Mouse (Mus musculus): Measurements from ENCODE around the gene Gm266. TPM values are rescaled to one million over a fixed set of nuclear protein-coding genes. Genes with fewer than 3 reads are reported as not detected.
A peak's percentile ranks its signal among the peaks of the same experiment; 100 is the strongest.

Gene Gm266
- total RNA-seq, 2 experiments from 2014 or later = not detected

DNA sequence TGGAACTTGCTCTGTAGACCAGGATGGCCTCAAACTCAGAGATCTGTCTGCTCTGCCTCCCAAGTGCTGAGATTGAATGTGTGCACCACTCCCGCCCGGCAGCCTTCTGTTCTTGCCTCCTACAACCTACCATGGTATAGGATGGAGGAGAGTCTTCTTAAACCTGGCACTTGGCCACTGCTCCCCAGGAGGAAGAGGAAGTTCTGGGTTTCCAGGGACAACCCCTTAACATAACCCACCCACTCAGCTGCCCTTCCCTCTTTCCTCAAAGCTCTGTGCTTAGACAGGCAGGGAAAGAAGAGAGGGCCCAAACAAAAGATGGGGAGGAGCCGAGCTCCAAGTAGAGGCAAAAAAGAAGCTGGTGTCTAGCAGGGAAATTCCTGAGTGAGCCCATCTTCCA, 44.1 kb downstream of the Gm266 start:
- ATAC-seq (replicated peaks; ENCODE audit: low FRiP score, poor library complexity, severe bottlenecking) = no peak

DNA sequence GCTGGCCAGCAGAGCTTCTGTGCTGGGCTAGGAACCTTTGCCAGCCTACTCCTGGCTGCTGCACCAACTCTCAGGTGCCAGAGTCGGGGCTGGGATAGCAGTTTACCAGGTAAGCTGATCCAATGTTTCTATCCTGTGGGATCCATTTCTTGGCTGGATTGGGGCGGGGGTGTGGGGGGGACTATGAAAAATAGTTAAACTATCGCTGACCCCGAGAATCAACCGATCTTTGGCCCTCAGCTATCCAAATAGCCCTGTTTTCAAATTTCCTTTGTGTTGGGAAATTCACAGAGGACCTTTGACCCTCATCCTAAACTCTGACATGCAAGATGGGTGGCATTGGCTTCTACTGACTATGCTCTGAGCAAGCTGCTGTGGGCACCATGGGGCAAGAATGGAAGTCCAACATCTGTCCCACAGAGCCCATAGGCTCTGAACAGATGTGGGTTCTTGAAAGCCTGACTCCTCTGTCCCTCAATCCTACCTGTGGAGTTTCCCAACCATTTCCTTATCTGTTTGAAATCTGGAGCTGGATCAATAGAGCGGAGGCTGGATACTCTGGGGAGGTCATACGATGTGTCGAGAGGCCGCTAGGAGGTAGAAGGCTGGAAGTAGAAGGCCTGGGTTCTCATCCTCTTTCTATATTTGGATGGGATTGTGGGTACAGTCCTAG, 44.8 kb downstream of the Gm266 start:
- ATAC-seq (replicated peaks; ENCODE audit: low FRiP score, poor library complexity, severe bottlenecking) = no peak

- ATAC-seq (replicated peaks; ENCODE audit: low FRiP score, poor library complexity, severe bottlenecking) = no peak
Observed at GRCm38 (mm10) chr12:111438850-111439249, 46.8 kb downstream of the Gm266 start.

DNA sequence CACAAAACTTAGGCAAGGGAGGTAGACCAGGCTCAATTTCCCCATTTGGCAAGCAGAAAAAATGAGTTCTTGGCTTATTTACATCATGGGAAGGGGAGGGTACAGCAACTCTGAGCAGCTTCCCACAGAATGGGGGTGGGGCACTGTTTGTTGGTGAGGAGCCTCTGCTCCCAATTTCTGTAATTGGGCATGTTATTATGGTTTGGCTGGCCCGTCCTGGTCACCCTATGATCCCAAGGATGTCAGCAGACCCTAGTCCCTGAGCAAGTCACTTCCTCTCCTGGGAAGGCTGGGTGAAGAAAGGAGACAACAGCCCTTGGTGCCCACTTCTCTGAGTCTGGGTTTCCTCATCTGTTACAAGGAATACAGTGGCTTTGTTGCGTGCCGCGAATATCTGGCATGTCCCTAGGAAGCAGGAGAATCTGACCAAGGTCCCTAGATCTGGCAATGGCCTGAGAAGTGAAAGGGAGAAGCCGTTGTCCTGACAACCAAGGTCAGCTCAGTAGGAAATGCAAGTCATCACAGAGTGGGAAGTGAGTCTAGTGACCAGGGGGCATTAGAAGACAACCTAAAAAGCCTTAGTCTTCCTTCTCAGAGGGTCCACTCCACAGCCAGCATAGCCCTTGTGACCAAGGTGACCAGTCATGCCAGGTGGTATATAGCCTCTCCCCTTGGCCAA, 48.3 kb downstream of the Gm266 start:
- ATAC-seq (replicated peaks; ENCODE audit: low FRiP score, poor library complexity, severe bottlenecking) = peak; percentile 40

GRCm38 (mm10) chr12:111436640-111437039, 49.0 kb downstream of the Gm266 start:
- no peak for ATAC-seq (replicated peaks; ENCODE audit: low FRiP score, poor library complexity, severe bottlenecking)

- no peak for ATAC-seq (replicated peaks; ENCODE audit: low FRiP score, poor library complexity, severe bottlenecking)
Observed at GRCm38 (mm10) chr12:111436170-111436569, 49.5 kb downstream of the Gm266 start.

DNA sequence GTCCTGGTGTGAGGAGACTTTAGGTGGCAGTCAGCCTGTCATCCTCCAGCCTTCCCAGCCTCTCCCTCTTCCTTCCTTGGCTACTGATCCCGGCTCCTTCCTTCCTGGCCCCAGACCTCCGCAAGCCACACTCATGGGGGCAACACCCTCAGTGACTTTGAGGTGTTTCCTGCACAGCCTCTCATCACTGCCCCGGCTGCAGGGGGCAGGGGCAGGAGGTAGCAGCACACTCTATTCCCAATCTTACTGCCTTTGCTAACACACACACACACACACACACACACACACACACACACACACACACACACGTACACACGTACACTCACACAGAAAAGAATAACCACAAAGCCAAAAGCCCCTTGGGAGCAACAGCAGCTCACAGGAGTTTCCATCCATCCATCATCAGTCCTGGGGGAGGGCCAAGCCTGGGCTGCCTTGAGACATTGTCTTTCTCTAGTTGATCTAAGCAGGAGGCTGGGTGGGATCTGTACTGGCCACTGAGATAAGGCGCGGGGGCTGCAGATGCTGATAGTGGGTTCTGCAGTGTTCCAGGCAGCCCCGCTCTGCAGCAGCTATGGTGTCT, 50.8 kb downstream of the Gm266 start:
- peak; percentile 56 for ATAC-seq (replicated peaks; ENCODE audit: low FRiP score, poor library complexity, severe bottlenecking)

Other genes starting within 250 kb of the Gm266 start
- not detected in 2 replicates for gene Amn, start 214.7 kb downstream of the Gm266 start, total RNA-seq (2015; ENCODE audit: low replicate concordance)
- not detected in 2 replicates for gene Amn, start 214.7 kb downstream of the Gm266 start, total RNA-seq (2017; ENCODE audit: low replicate concordance)
- gene Cdc42bpb, start 108.1 kb downstream of the Gm266 start, total RNA-seq (2015; ENCODE audit: low replicate concordance) = 0.58 and 10.9 TPM in 2 replicates
- gene Cdc42bpb, start 108.1 kb downstream of the Gm266 start, total RNA-seq (2017; ENCODE audit: low replicate concordance) = 1.8 and 2.6 TPM in 2 replicates
- gene Lbhd2, start 79.0 kb downstream of the Gm266 start, total RNA-seq (2015; ENCODE audit: low replicate concordance) = not detected in 2 replicates
- gene Lbhd2, start 79.0 kb downstream of the Gm266 start, total RNA-seq (2017; ENCODE audit: low replicate concordance) = not detected in 2 replicates
- gene Exoc3l4, start 68.8 kb downstream of the Gm266 start, total RNA-seq (2015; ENCODE audit: low replicate concordance) = not detected in 2 replicates
- gene Exoc3l4, start 68.8 kb downstream of the Gm266 start, total RNA-seq (2017; ENCODE audit: low replicate concordance) = not detected in 2 replicates
- gene Tnfaip2, start 43.4 kb downstream of the Gm266 start, total RNA-seq (2015; ENCODE audit: low replicate concordance) = 121 and 131 TPM in 2 replicates
- 287 and 456 TPM in 2 replicates for gene Tnfaip2, start 43.4 kb downstream of the Gm266 start, total RNA-seq (2017; ENCODE audit: low replicate concordance)
- 1,226 and 1,283 TPM in 2 replicates for gene Eif5, start 52.2 kb upstream of the Gm266 start, total RNA-seq (2015; ENCODE audit: low replicate concordance)
- 1,807 and 1,822 TPM in 2 replicates for gene Eif5, start 52.2 kb upstream of the Gm266 start, total RNA-seq (2017; ENCODE audit: low replicate concordance)
- 124 and 158 TPM in 2 replicates for gene Mark3, start 88.7 kb upstream of the Gm266 start, total RNA-seq (2015; ENCODE audit: low replicate concordance)
- 138 and 180 TPM in 2 replicates for gene Mark3, start 88.7 kb upstream of the Gm266 start, total RNA-seq (2017; ENCODE audit: low replicate concordance)
- gene Ckb, start 186.5 kb upstream of the Gm266 start, total RNA-seq (2015; ENCODE audit: low replicate concordance) = 6.9 and 9.4 TPM in 2 replicates
- gene Ckb, start 186.5 kb upstream of the Gm266 start, total RNA-seq (2017; ENCODE audit: low replicate concordance) = 3.2 and 8.5 TPM in 2 replicates
- 3.1 and 5.6 TPM in 2 replicates for gene Trmt61a, start 192.3 kb upstream of the Gm266 start, total RNA-seq (2015; ENCODE audit: low replicate concordance)
- 0.84 and 3.7 TPM in 2 replicates for gene Trmt61a, start 192.3 kb upstream of the Gm266 start, total RNA-seq (2017; ENCODE audit: low replicate concordance)
- 5.4 and 6.1 TPM in 2 replicates for gene Bag5, start 227.4 kb upstream of the Gm266 start, total RNA-seq (2015; ENCODE audit: low replicate concordance)
- 5.8 and 7.2 TPM in 2 replicates for gene Bag5, start 227.4 kb upstream of the Gm266 start, total RNA-seq (2017; ENCODE audit: low replicate concordance)
- gene Apopt1, start 227.4 kb upstream of the Gm266 start, total RNA-seq (2015; ENCODE audit: low replicate concordance) = 10.6 and 13.4 TPM in 2 replicates
- gene Apopt1, start 227.4 kb upstream of the Gm266 start, total RNA-seq (2017; ENCODE audit: low replicate concordance) = 5.8 and 11.0 TPM in 2 replicates

Data from erythroblast, adult 5-6 weeks (primary cell).